Mouse (Mus musculus): ENCODE measurements around the gene Rin2. TPM values are rescaled to one million over a fixed set of nuclear protein-coding genes. Genes with fewer than 3 reads are reported as not detected.
"Not testable (repeated sequence)": the region's sequence is repeated elsewhere in the genome, so short reads cannot be mapped to it uniquely, and the experiment has no call there.

The Rin2 gene
- total RNA-seq, 2 experiments from 2014 or later: 1.1 to 2.5 TPM

- 0 out of 2 replicates have a peak, but pooled peaks have one; percentile 30 for ATAC-seq (replicated peaks; ENCODE audit: low FRiP score, poor library complexity, severe bottlenecking)
These were observed 206.1 kb downstream of the Rin2 start for GRCm38 (mm10) chr2:145880887-145881747.

- no peak for ATAC-seq (replicated peaks; ENCODE audit: low FRiP score, poor library complexity, severe bottlenecking)
These were observed 206.9 kb downstream of the Rin2 start for GRCm38 (mm10) chr2:145881932-145882331.

GRCm38 (mm10) chr2:145882398-145882797 lies 207.4 kb downstream of the Rin2 start:
- no peak for ATAC-seq (replicated peaks; ENCODE audit: low FRiP score, poor library complexity, severe bottlenecking)

GRCm38 (mm10) chr2:145884036-145884912 lies 209.3 kb downstream of the Rin2 start:
- ATAC-seq (replicated peaks; ENCODE audit: low FRiP score, poor library complexity, severe bottlenecking): no peak

- ATAC-seq (replicated peaks; ENCODE audit: low FRiP score, poor library complexity, severe bottlenecking): no peak
These were observed 210.1 kb downstream of the Rin2 start for GRCm38 (mm10) chr2:145884913-145885785.

GRCm38 (mm10) chr2:145887937-145888765 lies 213.1 kb downstream of the Rin2 start:
- ATAC-seq (replicated peaks; ENCODE audit: low FRiP score, poor library complexity, severe bottlenecking): no peak

GRCm38 (mm10) chr2:145888766-145889480 lies 213.9 kb downstream of the Rin2 start:
- ATAC-seq (replicated peaks; ENCODE audit: low FRiP score, poor library complexity, severe bottlenecking): no peak

GRCm38 (mm10) chr2:145890571-145890970 lies 215.6 kb downstream of the Rin2 start:
- ATAC-seq (replicated peaks; ENCODE audit: low FRiP score, poor library complexity, severe bottlenecking): no peak

GRCm38 (mm10) chr2:145893756-145894155 lies 218.7 kb downstream of the Rin2 start:
- no peak for ATAC-seq (replicated peaks; ENCODE audit: low FRiP score, poor library complexity, severe bottlenecking)

- ATAC-seq (replicated peaks; ENCODE audit: low FRiP score, poor library complexity, severe bottlenecking): no peak
These were observed 223.1 kb downstream of the Rin2 start for GRCm38 (mm10) chr2:145898106-145898505.

GRCm38 (mm10) chr2:145900318-145900717 lies 225.3 kb downstream of the Rin2 start:
- not testable (repeated sequence) for ATAC-seq (replicated peaks; ENCODE audit: low FRiP score, poor library complexity, severe bottlenecking)

- ATAC-seq (replicated peaks; ENCODE audit: low FRiP score, poor library complexity, severe bottlenecking): no peak
These were observed 226.8 kb downstream of the Rin2 start, which contains the start of gene Naa20 for GRCm38 (mm10) chr2:145901861-145902260. Gene Naa20, plus strand, starts transcription at chr2:145902099.

GRCm38 (mm10) chr2:145903061-145903901 lies 228.3 kb downstream of the Rin2 start:
- peak; percentile 94 for ATAC-seq (replicated peaks; ENCODE audit: low FRiP score, poor library complexity, severe bottlenecking)

- ATAC-seq (replicated peaks; ENCODE audit: low FRiP score, poor library complexity, severe bottlenecking): no peak
These were observed 229.1 kb downstream of the Rin2 start for GRCm38 (mm10) chr2:145903983-145904616.

- ATAC-seq (replicated peaks; ENCODE audit: low FRiP score, poor library complexity, severe bottlenecking): no peak
These were observed 230.1 kb downstream of the Rin2 start for GRCm38 (mm10) chr2:145905156-145905555.

GRCm38 (mm10) chr2:145905884-145906283 lies 230.9 kb downstream of the Rin2 start:
- ATAC-seq (replicated peaks; ENCODE audit: low FRiP score, poor library complexity, severe bottlenecking): not testable (repeated sequence)
